Mouse (Mus musculus): ENCODE results near the gene Ranbp3. TPM values are rescaled to one million over a fixed set of nuclear protein-coding genes. Genes with fewer than 3 reads are reported as not detected.

Gene Ranbp3
- polyA plus RNA-seq, 1 experiment = 191 TPM

DNA sequence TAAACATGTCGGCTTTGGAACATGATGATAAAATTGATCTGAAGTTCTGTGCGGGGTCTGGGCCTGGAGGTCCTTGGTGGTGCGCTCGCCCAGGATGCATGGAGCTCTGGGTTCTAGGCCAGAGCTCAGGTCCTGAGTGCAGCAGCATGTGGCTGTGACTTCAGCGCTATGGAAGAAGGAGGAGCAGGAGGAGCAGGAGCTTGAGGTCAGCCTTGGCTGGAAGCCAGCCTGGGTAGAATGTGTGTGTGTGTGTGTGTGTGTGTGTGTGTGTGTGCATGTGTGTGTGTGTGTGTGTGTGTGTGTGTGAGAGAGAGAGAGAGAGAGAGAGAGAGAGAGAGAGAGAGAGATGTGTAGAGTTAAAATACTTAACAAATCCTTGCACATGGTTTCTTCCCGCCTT lies 16.9 kb upstream of the Ranbp3 start:
- H3K27ac ChIP-seq (ENCODE audit: control insufficient read depth, insufficient read depth, low read length) = no peak overlapping the region
- 85% methylated on average over 6 of the region's 6 CpGs for WGBS
- no peaks in the 10 kb centered on the region for H3K4me1 ChIP-seq (replicated peaks; ENCODE audit: control insufficient read depth, insufficient read depth, low read length)
- TF ChIP-seq POLR2A (IDR thresholded peaks at IDR 0.05; ENCODE audit: control insufficient read depth, extremely low read depth, insufficient read depth, low read length, poor library complexity) (no peak), CTCF (IDR thresholded peaks at IDR 0.05; ENCODE audit: borderline replicate concordance, control insufficient read depth, extremely low read depth, insufficient read depth, low read length, poor library complexity) (no peak)
- no peak for DNase-seq
- H3K4me3 ChIP-seq (ENCODE audit: control insufficient read depth, insufficient read depth, low read length) = no peak overlapping the region
- no peaks in the 10 kb centered on the region for H3K27me3 ChIP-seq (ENCODE audit: control insufficient read depth, insufficient read depth, low read length)
- H3K36me3 ChIP-seq (ENCODE audit: control insufficient read depth, insufficient read depth, low read length) = no peaks in the 10 kb centered on the region

DNA sequence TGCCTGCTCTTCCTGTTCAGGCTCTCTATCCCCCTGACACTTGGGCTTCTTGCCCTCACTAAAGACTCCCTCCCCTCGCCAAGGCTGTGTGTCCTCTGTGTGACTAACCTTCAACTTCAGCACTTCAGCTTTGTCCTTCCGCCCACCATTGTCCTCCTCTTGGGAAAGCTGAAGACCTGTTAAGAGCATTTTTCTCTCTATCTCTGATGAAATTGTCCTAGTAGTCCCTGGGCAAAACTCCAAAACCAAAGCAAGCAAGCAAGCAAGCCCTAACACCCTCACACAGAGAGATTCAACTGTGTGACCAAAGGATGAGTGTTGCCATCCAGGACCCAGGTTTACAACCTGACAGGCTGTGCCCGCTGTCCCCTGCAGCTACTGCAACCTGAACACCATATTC lies 9.4 kb upstream of the Ranbp3 start:
- H3K27ac ChIP-seq (ENCODE audit: control insufficient read depth, insufficient read depth, low read length) = no peak overlapping the region
- WGBS = 61% methylated on average over 3 of the region's 3 CpGs
- no peaks in the 10 kb centered on the region; the same call in 1 of the 2 replicates for H3K27me3 ChIP-seq (ENCODE audit: control insufficient read depth, insufficient read depth, low read length)
- H3K4me3 ChIP-seq (ENCODE audit: control insufficient read depth, insufficient read depth, low read length) = no peak overlapping the region
- DNase-seq = no peak
- H3K4me1 ChIP-seq (replicated peaks; ENCODE audit: control insufficient read depth, insufficient read depth, low read length) = peaks cover 4% of the 10 kb centered on the region
- no peaks in the 10 kb centered on the region for H3K36me3 ChIP-seq (ENCODE audit: control insufficient read depth, insufficient read depth, low read length)
- no peak for TF ChIP-seq POLR2A (IDR thresholded peaks at IDR 0.05; ENCODE audit: control insufficient read depth, extremely low read depth, insufficient read depth, low read length, poor library complexity)

DNA sequence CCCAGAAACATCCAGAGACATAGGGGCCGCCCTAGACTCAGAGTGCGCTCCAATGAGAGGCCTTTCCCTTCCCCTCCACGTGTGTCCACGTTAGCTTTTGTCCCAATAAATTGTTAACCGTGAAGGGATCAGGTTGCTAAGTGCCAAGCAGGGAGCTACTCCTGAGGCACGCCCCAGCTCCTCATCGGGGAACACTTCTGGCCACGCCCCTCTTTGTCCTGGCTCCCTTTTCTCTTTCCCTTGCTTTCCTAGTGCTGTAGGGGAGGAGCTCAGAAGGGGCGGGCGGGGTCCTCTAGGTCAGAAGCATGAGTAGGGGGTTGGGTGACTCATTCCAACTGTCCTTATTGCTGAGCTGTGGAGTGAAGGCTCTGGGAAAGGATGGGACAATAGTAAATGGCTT lies 8.8 kb upstream of the Ranbp3 start:
- 54% methylated on average over 10 of the region's 10 CpGs for WGBS
- TF ChIP-seq CTCF (IDR thresholded peaks at IDR 0.05; ENCODE audit: borderline replicate concordance, control insufficient read depth, extremely low read depth, insufficient read depth, low read length, poor library complexity) (no peak), POLR2A (IDR thresholded peaks at IDR 0.05; ENCODE audit: control insufficient read depth, extremely low read depth, insufficient read depth, low read length, poor library complexity) (no peak)
- peaks cover 5% of the 10 kb centered on the region for H3K4me1 ChIP-seq (replicated peaks; ENCODE audit: control insufficient read depth, insufficient read depth, low read length)
- no peak for DNase-seq
- H3K27me3 ChIP-seq (ENCODE audit: control insufficient read depth, insufficient read depth, low read length) = no peaks in the 10 kb centered on the region; the same call in 1 of the 2 replicates
- H3K4me3 ChIP-seq (ENCODE audit: control insufficient read depth, insufficient read depth, low read length) = no peak overlapping the region
- no peaks in the 10 kb centered on the region for H3K36me3 ChIP-seq (ENCODE audit: control insufficient read depth, insufficient read depth, low read length)
- no peak overlapping the region for H3K27ac ChIP-seq (ENCODE audit: control insufficient read depth, insufficient read depth, low read length)

DNA sequence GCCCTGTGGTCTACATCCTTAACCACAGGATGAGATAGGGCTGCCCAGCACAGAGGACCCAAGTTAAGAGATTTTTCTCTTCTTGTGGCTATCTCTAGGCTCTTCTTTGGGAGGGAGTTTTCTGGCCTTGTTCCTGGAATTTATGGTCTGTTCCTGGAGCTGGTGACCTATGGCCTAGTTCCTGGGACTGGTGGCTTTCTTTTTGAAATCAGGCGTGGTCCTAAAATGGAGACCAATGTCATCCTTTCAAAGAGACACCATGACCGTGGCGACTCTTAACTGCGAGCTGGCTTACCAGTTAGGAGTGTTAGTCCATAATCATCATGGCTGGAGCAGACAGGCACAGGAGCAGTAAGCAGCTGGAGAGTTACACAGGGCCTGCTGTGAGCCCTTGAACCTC lies 6.7 kb upstream of the Ranbp3 start:
- TF ChIP-seq CTCF (IDR thresholded peaks at IDR 0.05; ENCODE audit: borderline replicate concordance, control insufficient read depth, extremely low read depth, insufficient read depth, low read length, poor library complexity) = no peak
- WGBS = 91% methylated on average over 4 of the region's 4 CpGs
- Histone ChIP-seq H3K36me3 (ENCODE audit: control insufficient read depth, insufficient read depth, low read length) (no peaks in the 10 kb centered on the region), H3K27me3 (ENCODE audit: control insufficient read depth, insufficient read depth, low read length) (no peaks in the 10 kb centered on the region; the same call in 1 of the 2 replicates), H3K4me1 (replicated peaks; ENCODE audit: control insufficient read depth, insufficient read depth, low read length) (peaks cover 5% of the 10 kb centered on the region), H3K4me3 (ENCODE audit: control insufficient read depth, insufficient read depth, low read length) (no peak overlapping the region), H3K27ac (ENCODE audit: control insufficient read depth, insufficient read depth, low read length) (no peak overlapping the region)
- DNase-seq = no peak

DNA sequence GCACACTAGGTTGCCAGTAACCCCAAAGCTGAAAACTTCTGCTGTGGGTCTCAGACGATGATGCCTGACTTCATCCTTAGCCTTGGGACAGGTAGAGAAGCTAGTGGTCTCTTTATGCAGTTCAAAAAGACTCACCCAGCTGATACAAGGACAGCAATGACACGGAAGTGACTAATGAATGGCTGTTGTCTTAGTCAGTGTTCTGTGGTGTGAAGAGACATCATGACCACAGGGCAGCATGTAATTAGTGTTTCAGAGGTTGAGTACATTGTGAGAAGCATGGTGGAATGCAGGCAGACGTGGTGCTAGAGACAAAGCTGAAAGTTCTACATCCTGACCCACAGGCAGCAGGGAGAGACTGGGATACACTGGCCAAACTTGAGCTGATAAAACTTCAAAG lies 5.5 kb upstream of the Ranbp3 start:
- H3K4me3 ChIP-seq (ENCODE audit: control insufficient read depth, insufficient read depth, low read length) = no peak overlapping the region
- no peaks in the 10 kb centered on the region; the same call in 1 of the 2 replicates for H3K27me3 ChIP-seq (ENCODE audit: control insufficient read depth, insufficient read depth, low read length)
- H3K36me3 ChIP-seq (ENCODE audit: control insufficient read depth, insufficient read depth, low read length) = no peaks in the 10 kb centered on the region
- peaks cover 8% of the 10 kb centered on the region for H3K4me1 ChIP-seq (replicated peaks; ENCODE audit: control insufficient read depth, insufficient read depth, low read length)
- DNase-seq = no peak
- TF ChIP-seq POLR2A (IDR thresholded peaks at IDR 0.05; ENCODE audit: control insufficient read depth, extremely low read depth, insufficient read depth, low read length, poor library complexity) (no peak), CTCF (IDR thresholded peaks at IDR 0.05; ENCODE audit: borderline replicate concordance, control insufficient read depth, extremely low read depth, insufficient read depth, low read length, poor library complexity) (no peak)
- H3K27ac ChIP-seq (ENCODE audit: control insufficient read depth, insufficient read depth, low read length) = no peak overlapping the region
- 71% methylated on average over 3 of the region's 3 CpGs for WGBS

DNA sequence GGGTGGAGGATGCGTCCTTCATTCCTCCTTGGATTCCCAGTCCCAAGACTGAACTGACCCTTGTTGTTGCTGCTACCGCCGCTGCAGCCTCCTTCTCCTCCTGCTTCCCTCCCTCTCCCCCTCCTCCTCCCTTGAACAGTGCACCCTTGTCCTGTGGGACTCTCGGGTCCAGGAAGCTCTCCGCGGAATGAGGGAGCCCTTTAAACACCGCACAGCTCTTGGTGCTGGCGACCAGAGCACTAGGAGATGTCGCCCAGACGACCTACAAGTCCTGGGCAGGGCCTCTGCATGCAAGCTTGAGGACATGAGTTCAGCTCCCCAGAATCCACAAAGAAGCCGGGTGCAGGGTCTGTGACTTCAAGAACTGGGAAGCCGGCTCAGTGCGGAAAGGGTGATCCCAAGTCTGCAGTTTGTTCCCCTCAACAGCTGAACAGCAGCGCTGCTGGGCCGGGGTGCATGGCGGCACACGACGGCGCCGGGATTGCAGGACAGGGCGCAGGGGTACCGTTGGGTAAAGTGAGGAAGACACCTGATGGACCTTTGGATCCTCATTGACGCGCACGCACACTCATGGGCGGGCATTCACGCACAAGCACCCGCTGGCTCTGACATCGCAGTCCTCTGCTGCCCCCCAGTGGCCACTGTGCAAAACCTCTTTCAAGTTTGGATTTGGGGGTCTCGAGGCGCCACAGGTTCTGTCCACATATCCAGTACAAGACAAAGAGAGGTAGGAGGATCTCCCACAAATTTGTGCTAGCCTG lies 4.5 kb upstream of the Ranbp3 start:
- no peaks in the 10 kb centered on the region for H3K36me3 ChIP-seq (ENCODE audit: control insufficient read depth, insufficient read depth, low read length)
- peaks cover 10% of the 10 kb centered on the region for H3K4me1 ChIP-seq (replicated peaks; ENCODE audit: control insufficient read depth, insufficient read depth, low read length)
- peak; percentile 79 for DNase-seq
- no peak overlapping the region for H3K27ac ChIP-seq (ENCODE audit: control insufficient read depth, insufficient read depth, low read length)
- 5% methylated on average over 31 of the region's 31 CpGs for whole genome bisulfite sequencing
- H3K4me3 ChIP-seq (ENCODE audit: control insufficient read depth, insufficient read depth, low read length) = peak overlapping the region; percentile 44
- TF ChIP-seq POLR2A (IDR thresholded peaks at IDR 0.05; ENCODE audit: control insufficient read depth, extremely low read depth, insufficient read depth, low read length, poor library complexity) (no peak), CTCF (IDR thresholded peaks at IDR 0.05; ENCODE audit: borderline replicate concordance, control insufficient read depth, extremely low read depth, insufficient read depth, low read length, poor library complexity) (peak; percentile 95)
- H3K27me3 ChIP-seq (ENCODE audit: control insufficient read depth, insufficient read depth, low read length) = no peaks in the 10 kb centered on the region; the same call in 1 of the 2 replicates

DNA sequence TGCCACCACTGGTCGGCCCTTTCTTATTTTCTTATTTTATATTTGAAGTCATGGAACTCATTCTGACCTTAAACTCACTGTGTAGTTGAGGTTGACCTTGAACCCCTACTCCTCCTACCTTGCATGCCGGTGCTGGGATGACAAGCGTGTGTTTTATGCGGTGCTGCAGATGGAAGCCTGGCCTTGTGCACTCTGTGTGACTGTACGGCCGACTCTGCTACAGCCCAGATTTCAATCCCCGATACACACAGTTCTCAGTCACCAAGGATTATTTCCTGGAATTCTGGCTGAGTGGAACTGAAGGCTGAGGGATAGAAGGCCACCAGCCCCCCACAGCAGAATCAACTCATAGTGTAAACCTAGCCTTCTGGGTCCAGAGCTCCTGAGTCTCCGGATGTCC lies 3.3 kb upstream of the Ranbp3 start:
- no peaks in the 10 kb centered on the region for H3K36me3 ChIP-seq (ENCODE audit: control insufficient read depth, insufficient read depth, low read length)
- no peak overlapping the region for H3K4me3 ChIP-seq (ENCODE audit: control insufficient read depth, insufficient read depth, low read length)
- no peak for TF ChIP-seq CTCF (IDR thresholded peaks at IDR 0.05; ENCODE audit: borderline replicate concordance, control insufficient read depth, extremely low read depth, insufficient read depth, low read length, poor library complexity)
- no peak for TF ChIP-seq POLR2A (IDR thresholded peaks at IDR 0.05; ENCODE audit: control insufficient read depth, extremely low read depth, insufficient read depth, low read length, poor library complexity)
- H3K27me3 ChIP-seq (ENCODE audit: control insufficient read depth, insufficient read depth, low read length) = no peaks in the 10 kb centered on the region; the same call in 1 of the 2 replicates
- H3K27ac ChIP-seq (ENCODE audit: control insufficient read depth, insufficient read depth, low read length) = no peak overlapping the region
- no peak for DNase-seq
- H3K4me1 ChIP-seq (replicated peaks; ENCODE audit: control insufficient read depth, insufficient read depth, low read length) = peaks cover 12% of the 10 kb centered on the region
- WGBS = 96% methylated on average over 8 of the region's 8 CpGs
